Mouse (Mus musculus) mammary gland, adult 2 months (tissue): ENCODE results near the gene Soat1. TPM values are rescaled to one million over a fixed set of nuclear protein-coding genes. Genes with fewer than 3 reads are reported as not detected.

ENCODE experiments used
- polyA plus RNA-seq: library from polyadenylated mRNA; depleted of rRNA; stranded (reverse); fragments of >200 nt; gene quantifications from 2 replicates; pipeline ENCODE4 v1.2.3, GENCODE M21; 2012; ENCODE audit warnings: low replicate concordance; rRNA removed

Soat1 gene
- 19.3 and 44.4 TPM in 2 replicates for polyA plus RNA-seq

GRCm38 (mm10) chr1:156473961-156474503 is at the start of gene Soat1:
Gene Soat1 (minus strand): TSS chr1:156474331.

DNA sequence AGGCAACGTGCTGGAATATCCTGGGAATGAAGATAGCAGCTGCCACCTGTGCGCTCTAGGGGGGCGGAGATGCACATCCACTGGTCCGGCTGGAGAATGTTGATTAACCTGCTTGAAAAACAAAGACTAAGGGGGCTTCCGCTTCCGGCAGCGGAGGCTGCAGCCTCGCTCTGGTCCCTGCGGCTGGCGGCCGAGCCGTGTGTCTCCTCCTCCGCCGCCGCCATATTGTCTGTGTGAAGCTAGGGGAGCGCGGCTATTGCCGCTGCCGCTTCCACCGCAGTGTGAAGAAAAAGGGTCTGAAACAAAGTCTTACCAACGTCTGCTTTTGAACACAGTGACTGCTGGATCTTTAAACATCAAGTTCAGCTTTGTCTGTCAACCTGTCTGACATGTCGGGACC is 49.7 kb upstream of the Soat1 start, which contains the start of gene Gm10031:
Gm10031 (plus strand) TSS at position 171 of the 400 bp plus-strand sequence.

DNA sequence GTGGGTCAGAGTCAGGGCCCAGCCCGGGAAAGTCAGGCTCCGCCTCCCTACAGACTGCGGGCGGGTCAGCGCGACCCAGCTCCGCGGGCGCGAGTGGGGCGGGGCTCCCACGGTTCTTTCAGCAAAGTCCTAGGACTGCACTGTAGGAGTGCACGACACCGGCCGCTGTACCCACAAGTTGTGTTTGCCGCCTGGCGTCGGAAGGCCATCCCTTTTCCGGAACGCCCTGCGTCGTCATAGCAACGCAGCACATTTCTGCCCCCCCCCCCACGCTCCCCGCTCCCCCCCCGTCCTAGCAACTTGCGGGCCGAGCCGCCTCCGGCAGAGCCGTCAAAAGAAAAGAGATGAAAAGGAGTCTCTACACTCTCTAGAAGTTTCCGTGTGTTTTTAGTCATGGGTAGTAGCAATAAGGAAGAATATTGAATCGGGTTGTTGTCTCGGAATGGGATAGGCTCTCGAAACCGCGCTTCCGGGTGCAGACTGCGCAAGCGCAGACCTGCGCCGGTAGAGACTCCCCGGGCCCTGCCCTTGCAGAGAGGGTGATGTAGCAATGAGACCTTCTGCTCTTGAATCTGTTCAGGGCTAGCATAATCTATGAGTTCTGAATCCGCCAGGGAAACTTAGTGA is 53.3 kb downstream of the Soat1 start, which contains the start of gene Axdnd1:
Axdnd1 (minus strand) TSS at position 489 of the 627 bp plus-strand sequence.

Other genes starting within 250 kb of the Soat1 start
- 0.04 TPM in 1 of 2 replicates, not detected in the other for gene Tdrd5, start 170.7 kb downstream of the Soat1 start, polyA plus RNA-seq
- not detected in 2 replicates for gene Nphs2, start 163.6 kb downstream of the Soat1 start, polyA plus RNA-seq
- 2.9 and 8.3 TPM in 2 replicates for gene Gm2000, start 108.3 kb downstream of the Soat1 start, polyA plus RNA-seq
- 0.10 TPM in 1 of 2 replicates, not detected in the other for gene Axdnd1, start 53.2 kb downstream of the Soat1 start, polyA plus RNA-seq
- gene Gm10031, start 49.7 kb upstream of the Soat1 start, polyA plus RNA-seq, result 13.3 and 17.2 TPM in 2 replicates
- gene Abl2, start 84.5 kb upstream of the Soat1 start, polyA plus RNA-seq, result 8.1 and 9.2 TPM in 2 replicates
- 34.5 and 104 TPM in 2 replicates for gene Tor3a, start 200.0 kb upstream of the Soat1 start, polyA plus RNA-seq
- 13.6 and 22.9 TPM in 2 replicates for gene Fam20b, start 244.8 kb upstream of the Soat1 start, polyA plus RNA-seq